22 mouse cellular contexts compared by ENCODE assay signal in genomic region chr17:70790801-70791200, GRCm38 (mm10).
DNase-seq lines count a peak whose midpoint lies in the region; ATAC-seq lines count a peak whose summit lies in the region.
"Had no signal": no experiment of that assay in that cellular context is flagged by ENCODE, and none has a peak within 500 bp of the region (broad histone marks: within the 10 kb centered on the region; RNA-seq: fewer than 3 reads in every experiment).

No protein-coding gene starts in this region.

- H3K27ac ChIP-seq in forebrain, embryonic 16.5 days (ENCODE audit: low read length), result peak overlapping the region; percentile 23; the same call in 1 of the 2 replicates
- H3K27ac ChIP-seq in forebrain, embryonic 15.5 days (replicated peaks), result no peak overlapping the region; the same call in 1 of the 2 replicates
- H3K27ac ChIP-seq in midbrain, embryonic 14.5 days (replicated peaks; ENCODE audit: low read depth, low read length), result no peak overlapping the region

- peaks cover 14% of the 10 kb centered on the region for H3K4me1 ChIP-seq in forebrain, embryonic 16.5 days (replicated peaks; ENCODE audit: control insufficient read depth, insufficient read depth, low read length)
- peaks cover 10% of the 10 kb centered on the region for H3K4me1 ChIP-seq in forebrain, embryonic 15.5 days
- peaks cover 3% of the 10 kb centered on the region; the same call in 1 of the 2 replicates for H3K4me1 ChIP-seq in midbrain, embryonic 14.5 days (ENCODE audit: control insufficient read depth, insufficient read depth, low read length)

- no peak for ATAC-seq in forebrain, embryonic 16.5 days
- no peak for ATAC-seq in forebrain, embryonic 15.5 days (replicated peaks)
- no peak for ATAC-seq in midbrain, embryonic 14.5 days (ENCODE audit: low FRiP score, low TSS enrichment)
- ATAC-seq: activated CD4-positive, CD25-positive, alpha-beta regulatory T cell, adult 4 months; CD4-positive, CD25-positive, alpha-beta regulatory T cell, adult 4 months; Patski had no signal

- WGBS in forebrain, embryonic 16.5 days, result 94% methylated on average over 4 of the region's 4 CpGs
- WGBS in forebrain, embryonic 15.5 days, result 94% methylated on average over 4 of the region's 4 CpGs
- WGBS in midbrain, embryonic 14.5 days, result 92% methylated on average over 4 of the region's 4 CpGs

- no peak overlapping the region for H3K4me3 ChIP-seq in forebrain, embryonic 16.5 days (replicated peaks; ENCODE audit: low read length)
- H3K4me3 ChIP-seq in forebrain, embryonic 15.5 days, result no peak overlapping the region
- no peak overlapping the region for H3K4me3 ChIP-seq in midbrain, embryonic 14.5 days (replicated peaks; ENCODE audit: low read depth, low read length)

- H3K36me3 ChIP-seq in forebrain, embryonic 16.5 days (ENCODE audit: control insufficient read depth, insufficient read depth), result no peaks in the 10 kb centered on the region
- no peaks in the 10 kb centered on the region for H3K36me3 ChIP-seq in forebrain, embryonic 15.5 days
- H3K36me3 ChIP-seq in midbrain, embryonic 14.5 days (ENCODE audit: control insufficient read depth, insufficient read depth, low read length), result no peaks in the 10 kb centered on the region
- H3K36me3 ChIP-seq: G1E had no signal

- no peaks in the 10 kb centered on the region for H3K27me3 ChIP-seq in forebrain, embryonic 16.5 days (replicated peaks; ENCODE audit: control insufficient read depth, insufficient read depth, low read length)
- no peaks in the 10 kb centered on the region for H3K27me3 ChIP-seq in forebrain, embryonic 15.5 days
- no peaks in the 10 kb centered on the region for H3K27me3 ChIP-seq in midbrain, embryonic 14.5 days (ENCODE audit: control insufficient read depth, insufficient read depth, low read length)
- H3K27me3 ChIP-seq: CH12.LX, Patski had no signal

- DNase-seq in ES-CJ7 (ENCODE audit: low read depth, low spot score) (peak; percentile 54), ZHBTc4 (ENCODE audit: low read depth, low spot score) (peak; percentile 51)
- no peak for DNase-seq in frontal cortex, postnatal 10 days (ENCODE audit: low spot score in 2 of 2)
- DNase-seq in midbrain, embryonic 14.5 days, result no peak
- DNase-seq: adrenal gland, adult 2 months; adrenal gland, adult 8-10 months; adrenal gland, postnatal 10 days; adrenal gland, postnatal 14 days; adrenal gland, postnatal 25 days; adrenal gland, postnatal 36 days; B cell, adult 2 months; cerebellum, adult 11 months; cerebellum, adult 18-20 months; cerebellum, adult 2 months; cerebellum, adult 8-10 months had no signal

- H3K9ac ChIP-seq in forebrain, embryonic 16.5 days (replicated peaks; ENCODE audit: low read depth, low read length), result no peak overlapping the region
- no peak overlapping the region for H3K9ac ChIP-seq in forebrain, embryonic 15.5 days (replicated peaks)
- no peak overlapping the region for H3K9ac ChIP-seq in midbrain, embryonic 14.5 days (replicated peaks; ENCODE audit: low read length)

- no peaks in the 10 kb centered on the region for H3K9me3 ChIP-seq in forebrain, embryonic 16.5 days (ENCODE audit: control insufficient read depth, low read length)
- H3K9me3 ChIP-seq in forebrain, embryonic 15.5 days, result no peaks in the 10 kb centered on the region
- H3K9me3 ChIP-seq in midbrain, embryonic 14.5 days (ENCODE audit: control insufficient read depth, low read length), result no peaks in the 10 kb centered on the region; the same call in 1 of the 2 replicates

- H3K4me2 ChIP-seq in forebrain, embryonic 16.5 days (ENCODE audit: low read length), result no peak overlapping the region
- no peak overlapping the region for H3K4me2 ChIP-seq in forebrain, embryonic 15.5 days (replicated peaks)
- H3K4me2 ChIP-seq in midbrain, embryonic 14.5 days (ENCODE audit: low read length), result no peak overlapping the region

Comparison
In these comparisons a context has a peak if more than half of its experiments do, and no peak if none do; other contexts are left out.
1. DNase-seq: peak in ES-CJ7 (single experiment) and ZHBTc4 (single experiment); none in frontal cortex, postnatal 10 days (0 of 2) and midbrain, embryonic 14.5 days (single experiment).